12 mouse cellular contexts compared by ENCODE assay signal in genomic region chr6:38698233-38698889, GRCm38 (mm10). TPM values are rescaled to one million over a fixed set of nuclear protein-coding genes. Genes with fewer than 3 reads are reported as not detected.
DNase-seq lines count a peak whose midpoint lies in the region; ATAC-seq and TF ChIP-seq lines count a peak whose summit lies in the region.
"Had no signal": no experiment of that assay in that cellular context is flagged by ENCODE, and none has a peak within 500 bp of the region (broad histone marks: within the 10 kb centered on the region; RNA-seq: fewer than 3 reads in every experiment).

No protein-coding gene starts in this region.

- H3K4me2 ChIP-seq in intestine, postnatal 0 days (replicated peaks; ENCODE audit: low read depth), result no peak overlapping the region
- H3K4me2 ChIP-seq: limb, embryonic 12.5 days had no signal

- TF ChIP-seq CTCF in E14TG2a.4 (conservative IDR thresholded peaks at IDR 0.05; ENCODE audit: low read length) (no peak), ES-Bruce4 (IDR thresholded peaks at IDR 0.05; ENCODE audit: low read depth, low read length) (no peak)
- TF ChIP-seq CTCF in intestine, postnatal 0 days (IDR thresholded peaks at IDR 0.05; ENCODE audit: low read depth), result no peak

- H3K36me3 ChIP-seq in E14TG2a.4 (ENCODE audit: insufficient read depth, low read length) (peaks cover 37% of the 10 kb centered on the region), ES-Bruce4 (ENCODE audit: control insufficient read depth, insufficient read depth, low read length, poor library complexity, severe bottlenecking) (no peaks in the 10 kb centered on the region)
- peaks cover 80% of the 10 kb centered on the region for H3K36me3 ChIP-seq in intestine, postnatal 0 days (ENCODE audit: control insufficient read depth, insufficient read depth)

- peak overlapping the region; percentile 64 for H3K4me3 ChIP-seq in E14TG2a.4 (replicated peaks; ENCODE audit: low read length)
- peak overlapping the region; percentile 2; the same call in 1 of the 2 replicates for H3K4me3 ChIP-seq in ES-Bruce4 (ENCODE audit: low read depth, low read length)
- H3K4me3 ChIP-seq in intestine, postnatal 0 days (ENCODE audit: low read depth, low read length), result no peak overlapping the region
- H3K4me3 ChIP-seq: limb, embryonic 12.5 days had no signal

- H3K27ac ChIP-seq in ES-Bruce4 (ENCODE audit: insufficient read depth, low read length), result no peak overlapping the region
- H3K27ac ChIP-seq in intestine, postnatal 0 days (ENCODE audit: low read depth, low read length), result peak overlapping the region; percentile 21; the same call in 1 of the 2 replicates
- H3K27ac ChIP-seq: limb, embryonic 12.5 days had no signal

- no peak overlapping the region for H3K9ac ChIP-seq in ES-Bruce4 (ENCODE audit: low read depth, poor library complexity, severe bottlenecking)
- H3K9ac ChIP-seq in intestine, postnatal 0 days (ENCODE audit: low read depth, low read length), result no peak overlapping the region
- H3K9ac ChIP-seq: limb, embryonic 12.5 days had no signal

- TF ChIP-seq POLR2A in ES-Bruce4 (IDR thresholded peaks at IDR 0.05; ENCODE audit: insufficient read depth, low read length), result no peak

- H3K4me1 ChIP-seq in E14TG2a.4 (replicated peaks; ENCODE audit: low read depth, low read length) (peaks cover 24% of the 10 kb centered on the region), ES-Bruce4 (ENCODE audit: control insufficient read depth, insufficient read depth, low read length) (no peaks in the 10 kb centered on the region)
- H3K4me1 ChIP-seq in intestine, postnatal 0 days (replicated peaks; ENCODE audit: control insufficient read depth, insufficient read depth, low read length), result no peaks in the 10 kb centered on the region
- H3K4me1 ChIP-seq: limb, embryonic 12.5 days had no signal

- WGBS in intestine, postnatal 0 days, result 79% methylated on average over 18 of the region's 18 CpGs

- TF ChIP-seq EP300 in ES-Bruce4 (IDR thresholded peaks at IDR 0.05; ENCODE audit: insufficient read depth, low read depth, low read length), result no peak

- ATAC-seq in intestine, postnatal 0 days, result no peak
- no peak for ATAC-seq in megakaryocyte progenitor cell, adult 5-6 weeks (replicated peaks; ENCODE audit: poor library complexity)

- peak; percentile 41 to 76 for DNase-seq in layer of hippocampus, adult 18-20 months (ENCODE audit: low spot score in 2 of 2)
- no peak for DNase-seq in layer of hippocampus, postnatal 14 days (ENCODE audit: low spot score in 2 of 2)
- no peak for DNase-seq in retina, postnatal 1 day
- DNase-seq in urinary bladder, postnatal 14 days (ENCODE audit: low spot score), result no peak
- DNase-seq: cerebellum, postnatal 36 days; gastrocnemius, postnatal 36 days; heart, postnatal 14 days had no signal

- H3K9me3 ChIP-seq in E14TG2a.4 (ENCODE audit: low read length), result no peaks in the 10 kb centered on the region
- no peaks in the 10 kb centered on the region for H3K9me3 ChIP-seq in ES-Bruce4 (replicated peaks; ENCODE audit: control insufficient read depth, insufficient read depth, low read length, poor library complexity, severe bottlenecking)
- H3K9me3 ChIP-seq in intestine, postnatal 0 days (ENCODE audit: control insufficient read depth), result no peaks in the 10 kb centered on the region
- H3K9me3 ChIP-seq: limb, embryonic 12.5 days had no signal

- H3K27me3 ChIP-seq in E14TG2a.4 (ENCODE audit: insufficient read depth, low read length) (peaks cover 2% of the 10 kb centered on the region; the same call in 1 of the 2 replicates), ES-Bruce4 (ENCODE audit: control insufficient read depth, insufficient read depth, low read length, poor library complexity, severe bottlenecking) (no peaks in the 10 kb centered on the region)
- H3K27me3 ChIP-seq in intestine, postnatal 0 days (replicated peaks; ENCODE audit: control insufficient read depth, insufficient read depth, low read length), result no peaks in the 10 kb centered on the region
- H3K27me3 ChIP-seq: limb, embryonic 12.5 days had no signal

RNA-seq across cellular contexts. Expression of gene Clec2l, which starts 35.5 kb away (rescaled TPM):
- 10 to 100 TPM; 49.0 to 57.6 TPM for total RNA-seq in layer of hippocampus, adult 18-20 months (2021)
- total RNA-seq in layer of hippocampus, postnatal 14 days (2021), result 100 to 1,000 TPM; 112 to 115 TPM
- polyA plus RNA-seq in ES-Bruce4 (2011; ENCODE audit: insufficient read depth, insufficient read length, low read depth, missing spikeins), result not detected in 2 replicates
- 0.81 and 0.92 TPM in 2 replicates for polyA plus RNA-seq in intestine, postnatal 0 days (2015; fragmentation: Nextera tagmentation; extraction: Ambion mirVana)
- total RNA-seq in megakaryocyte progenitor cell, adult 5-6 weeks (2015), result not detected in 2 replicates
- total RNA-seq in megakaryocyte progenitor cell, adult 5-6 weeks (2017), result not detected in 2 replicates

Comparison
In these comparisons a context has a peak if more than half of its experiments do, and no peak if none do; other contexts are left out.
1. DNase-seq: peak in layer of hippocampus, adult 18-20 months (2 of 2); none in layer of hippocampus, postnatal 14 days (0 of 2), retina, postnatal 1 day (single experiment) and urinary bladder, postnatal 14 days (single experiment).
2. RNA of gene Clec2l, which starts 35.5 kb away (total RNA-seq): 112 to 115 TPM in layer of hippocampus, postnatal 14 days and 49.0 to 57.6 TPM in layer of hippocampus, adult 18-20 months; not detected in megakaryocyte progenitor cell, adult 5-6 weeks; every median in the first group is over 10 times any median in the second.